Mouse (Mus musculus): ENCODE data around the gene Pde1a.

DNA sequence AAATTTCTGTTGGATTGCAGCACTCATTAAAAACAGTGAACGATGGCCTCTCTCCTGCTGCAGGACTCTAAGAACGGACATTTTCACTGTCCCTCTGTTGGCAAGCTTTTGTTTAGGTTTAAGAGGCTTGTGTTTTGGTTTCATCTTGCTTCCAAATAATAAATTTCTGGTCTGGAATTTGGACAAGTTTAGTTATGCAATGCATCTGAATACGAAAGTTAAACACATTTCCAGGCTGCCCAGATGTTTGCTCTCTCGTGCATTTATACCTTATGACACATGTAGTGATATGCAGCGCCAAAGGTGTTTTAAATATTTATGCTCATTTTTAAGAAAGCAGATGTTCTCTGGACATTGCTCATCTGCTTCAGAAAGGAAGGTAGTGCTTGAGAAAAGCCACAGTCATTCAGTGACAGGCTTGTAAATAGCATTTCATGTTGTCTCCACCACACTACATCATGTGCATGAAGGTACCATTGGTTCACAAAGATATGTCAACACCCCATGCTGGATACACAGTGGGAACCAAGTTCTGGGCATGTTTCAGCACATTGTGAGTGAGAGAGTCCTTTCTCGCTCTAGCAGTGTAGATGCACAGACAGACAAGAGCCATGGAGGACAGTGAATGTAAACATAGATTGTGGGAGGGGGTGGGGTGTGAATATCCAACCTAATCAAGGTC lies 171.5 kb downstream of the Pde1a start:
- TF ChIP-seq POLR2A (IDR thresholded peaks at IDR 0.05; ENCODE audit: low read depth, low read length) (no peak), CTCF (IDR thresholded peaks at IDR 0.05; ENCODE audit: extremely low read depth, insufficient read length, insufficient replicate concordance, low read depth, low read length) (no peak)
